Mouse (Mus musculus): ENCODE results near the gene Ssbp3. TPM values are rescaled to one million over a fixed set of nuclear protein-coding genes. Genes with fewer than 3 reads are reported as not detected.
A peak's percentile ranks its signal among the peaks of the same experiment; 100 is the strongest.

The Ssbp3 gene
- polyA plus RNA-seq, 1 experiment = 565 TPM

- no peak for TF ChIP-seq GATA1 (IDR thresholded peaks at IDR 0.05; ENCODE audit: low read length)
Measured at GRCm38 (mm10) chr4:107001259-107001810, 90.8 kb downstream of the Ssbp3 start.

GRCm38 (mm10) chr4:107001916-107002488, 91.5 kb downstream of the Ssbp3 start:
- TF ChIP-seq GATA1 (IDR thresholded peaks at IDR 0.05; ENCODE audit: low read length) = no peak

GRCm38 (mm10) chr4:107002517-107003165, 92.1 kb downstream of the Ssbp3 start:
- TF ChIP-seq GATA1 (IDR thresholded peaks at IDR 0.05; ENCODE audit: low read length) = no peak

GRCm38 (mm10) chr4:107003199-107003598, 92.7 kb downstream of the Ssbp3 start:
- TF ChIP-seq GATA1 (IDR thresholded peaks at IDR 0.05; ENCODE audit: low read length) = no peak

GRCm38 (mm10) chr4:107003786-107004185, 93.3 kb downstream of the Ssbp3 start:
- no peak for TF ChIP-seq GATA1 (IDR thresholded peaks at IDR 0.05; ENCODE audit: low read length)

- no peak for TF ChIP-seq GATA1 (IDR thresholded peaks at IDR 0.05; ENCODE audit: low read length)
Measured at GRCm38 (mm10) chr4:107004346-107004745, 93.8 kb downstream of the Ssbp3 start.

- no peak for TF ChIP-seq GATA1 (IDR thresholded peaks at IDR 0.05; ENCODE audit: low read length)
Measured at GRCm38 (mm10) chr4:107005166-107005565, 94.7 kb downstream of the Ssbp3 start.

- no peak for TF ChIP-seq GATA1 (IDR thresholded peaks at IDR 0.05; ENCODE audit: low read length)
Measured at GRCm38 (mm10) chr4:107006229-107006628, 95.7 kb downstream of the Ssbp3 start.

GRCm38 (mm10) chr4:107006807-107007206, 96.3 kb downstream of the Ssbp3 start:
- no peak for TF ChIP-seq GATA1 (IDR thresholded peaks at IDR 0.05; ENCODE audit: low read length)

- no peak for TF ChIP-seq GATA1 (IDR thresholded peaks at IDR 0.05; ENCODE audit: low read length)
Measured at GRCm38 (mm10) chr4:107007359-107007758, 96.9 kb downstream of the Ssbp3 start.

- peak; percentile 52 for TF ChIP-seq GATA1 (IDR thresholded peaks at IDR 0.05; ENCODE audit: low read length)
Measured at GRCm38 (mm10) chr4:107008161-107008560, 97.7 kb downstream of the Ssbp3 start.

GRCm38 (mm10) chr4:107009548-107009947, 99.0 kb downstream of the Ssbp3 start:
- TF ChIP-seq GATA1 (IDR thresholded peaks at IDR 0.05; ENCODE audit: low read length) = no peak

- no peak for TF ChIP-seq GATA1 (IDR thresholded peaks at IDR 0.05; ENCODE audit: low read length)
Measured at GRCm38 (mm10) chr4:107011325-107012004, 101.0 kb downstream of the Ssbp3 start.

- no peak for TF ChIP-seq GATA1 (IDR thresholded peaks at IDR 0.05; ENCODE audit: low read length)
Measured at GRCm38 (mm10) chr4:107012005-107012478, 101.5 kb downstream of the Ssbp3 start.

GRCm38 (mm10) chr4:107012574-107012973, 102.1 kb downstream of the Ssbp3 start:
- no peak for TF ChIP-seq GATA1 (IDR thresholded peaks at IDR 0.05; ENCODE audit: low read length)

- no peak for TF ChIP-seq GATA1 (IDR thresholded peaks at IDR 0.05; ENCODE audit: low read length)
Measured at GRCm38 (mm10) chr4:107013119-107013816, 102.8 kb downstream of the Ssbp3 start.
